Comparison of ENCODE assay signal across 8 mouse cellular contexts in the genomic region with DNA sequence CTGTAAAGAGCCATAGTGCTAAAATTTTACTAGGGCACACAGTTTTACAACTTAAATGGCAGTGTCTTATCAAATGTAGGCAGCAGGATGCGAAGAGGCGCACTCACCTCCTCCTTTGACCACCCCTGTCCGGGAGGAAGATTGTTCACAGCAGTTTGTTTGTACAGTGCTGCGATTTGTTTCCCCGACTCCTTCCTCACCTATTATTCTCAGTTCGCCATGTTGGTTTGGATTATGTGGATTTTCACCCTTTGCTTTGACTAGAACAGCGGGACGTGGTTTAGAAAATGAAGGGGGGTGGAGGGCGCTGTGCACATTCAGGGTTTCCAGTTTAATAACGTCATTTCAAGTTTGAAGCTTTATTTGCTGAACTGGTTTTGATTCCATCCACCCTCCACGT. TPM values are rescaled to one million over a fixed set of nuclear protein-coding genes. Genes with fewer than 3 reads are reported as not detected.
A peak's percentile ranks its signal among the peaks of the same experiment; 100 is the strongest.
DNase-seq lines count a peak whose midpoint lies in the region; ATAC-seq lines count a peak whose summit lies in the region.

No protein-coding gene starts in this region.

- peaks cover 5% of the 10 kb centered on the region for H3K27me3 ChIP-seq in kidney, embryonic 15.5 days
- H3K27me3 ChIP-seq in lung, embryonic 16.5 days (ENCODE audit: control insufficient read depth, insufficient read depth, low read depth, low read length) = no peaks in the 10 kb centered on the region

- H3K4me3 ChIP-seq in kidney, embryonic 15.5 days (replicated peaks) = peak overlapping the region; percentile 65
- H3K4me3 ChIP-seq in lung, embryonic 16.5 days (ENCODE audit: low read length) = peak overlapping the region; percentile 68

- H3K9ac ChIP-seq in kidney, embryonic 15.5 days = peak overlapping the region; percentile 66
- peak overlapping the region; percentile 81 for H3K9ac ChIP-seq in lung, embryonic 16.5 days (ENCODE audit: low read length)

- peaks cover 8% of the 10 kb centered on the region; the same call in 1 of the 2 replicates for H3K4me1 ChIP-seq in kidney, embryonic 15.5 days
- no peaks in the 10 kb centered on the region; the same call in 1 of the 2 replicates for H3K4me1 ChIP-seq in lung, embryonic 16.5 days (replicated peaks; ENCODE audit: control insufficient read depth, insufficient read depth, low read length)

- no peaks in the 10 kb centered on the region for H3K36me3 ChIP-seq in kidney, embryonic 15.5 days
- no peaks in the 10 kb centered on the region for H3K36me3 ChIP-seq in lung, embryonic 16.5 days (ENCODE audit: control insufficient read depth, insufficient read depth, low read length)

- peak overlapping the region; percentile 89 for H3K4me2 ChIP-seq in kidney, embryonic 15.5 days
- H3K4me2 ChIP-seq in lung, embryonic 16.5 days (ENCODE audit: low read depth, low read length) = peak overlapping the region; percentile 87

- H3K9me3 ChIP-seq in kidney, embryonic 15.5 days (replicated peaks) = no peaks in the 10 kb centered on the region
- H3K9me3 ChIP-seq in lung, embryonic 16.5 days (ENCODE audit: control insufficient read depth, low read length) = no peaks in the 10 kb centered on the region

- no peak for DNase-seq in kidney, adult 9 months
- peak; percentile 39 for DNase-seq in embryo, embryonic 11 days
- peak; percentile 7 for DNase-seq in heart, postnatal 4 days
- no peak for DNase-seq in urinary bladder, postnatal 10 days (ENCODE audit: low spot score)
- no peak for DNase-seq in spleen, postnatal 36 days (ENCODE audit: low spot score in 2 of 2)

- WGBS in kidney, embryonic 15.5 days = under 1% methylated on average over 11 of the region's 11 CpGs
- 1% methylated on average over 11 of the region's 11 CpGs for WGBS in lung, embryonic 16.5 days

- peak; percentile 37 for ATAC-seq in kidney, embryonic 15.5 days (replicated peaks; ENCODE audit: low FRiP score)
- ATAC-seq in lung, embryonic 16.5 days (ENCODE audit: low read depth) = peak; percentile 59
- ATAC-seq in monocyte, adult 5-6 weeks (replicated peaks; ENCODE audit: insufficient number of reproducible peaks, low FRiP score, low TSS enrichment, poor library complexity, severe bottlenecking) = no peak

- H3K27ac ChIP-seq in kidney, embryonic 15.5 days = peak overlapping the region; percentile 71
- peak overlapping the region; percentile 84 for H3K27ac ChIP-seq in lung, embryonic 16.5 days (ENCODE audit: low read length)

RNA-seq across cellular contexts. Expression of gene Epha3, which starts 6.4 kb away (rescaled TPM):
- polyA plus RNA-seq in kidney, embryonic 15.5 days (2015; fragmentation: Nextera tagmentation; extraction: Ambion mirVana) = 12.0 and 14.6 TPM in 2 replicates
- total RNA-seq in heart, postnatal 4 days (2021) = 1 to 10 TPM; 3.1 to 3.2 TPM
- 34.1 and 36.3 TPM in 2 replicates for polyA plus RNA-seq in lung, embryonic 16.5 days (2015; fragmentation: Nextera tagmentation; extraction: Ambion mirVana)
- not detected in 3 replicates for total RNA-seq in monocyte, adult 5-6 weeks (2017)

Comparison
In these comparisons a context has a peak if more than half of its experiments do, and no peak if none do; other contexts are left out.
1. DNase-seq: peak in embryo, embryonic 11 days (single experiment) and heart, postnatal 4 days (single experiment); none in kidney, adult 9 months (single experiment), urinary bladder, postnatal 10 days (single experiment) and spleen, postnatal 36 days (0 of 2).